Mouse (Mus musculus) embryonic stem cell, embryonic (primary cell): Measurements from ENCODE around the gene Sorcs2.

Experiments used
- CTCF ChIA-PET, 4 experiments: fragments of 300-600 bp in 2 of 4; fragments of 350-600 bp in 2 of 4; sonication (Branson Sonifier 250); formaldehyde crosslinking; loops; one replicate each; lab custom pipeline; 2022; ENCODE audit warnings: inconsistent platforms in 2 of 4; lab: Charles Lee
- POLR2A ChIA-PET, 4 experiments: fragments of 300-600 bp in 2 of 4; fragments of 350-600 bp in 2 of 4; sonication (Branson Sonifier 250); formaldehyde crosslinking; loops; one replicate each; lab custom pipeline; 2022; ENCODE audit warnings: antibody characterized with exemption in 4 of 4, inconsistent platforms in 1 of 4; lab: Charles Lee

Sorcs2 gene

DNA sequence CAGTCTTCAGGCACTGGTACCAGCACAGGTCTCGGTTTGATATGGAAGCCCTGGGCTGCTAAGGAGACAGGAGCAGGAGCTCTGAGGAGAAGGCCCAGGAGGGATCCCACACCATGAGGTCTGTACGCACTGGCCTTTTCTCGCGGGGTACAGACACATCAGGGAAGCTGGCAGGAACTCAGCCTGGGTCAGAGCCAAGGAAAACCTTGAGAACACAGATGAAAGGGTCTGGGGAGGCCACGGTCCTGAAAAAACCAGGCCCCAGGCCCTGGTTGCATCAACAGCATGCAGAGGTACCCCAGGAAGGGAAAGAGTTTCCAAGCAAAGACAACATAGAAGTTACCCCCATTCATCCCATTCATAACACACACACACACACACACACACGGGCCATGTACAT, 85.0 kb downstream of the Sorcs2 start:
- ChIA-PET CTCF (interaction anchor here in 2 of 4 experiments (0.6 to 2.8 kb wide), 5 partner anchors 11 to 368 kb away, joined by 4 to 10 read pairs (median 7); partner anchors contain the start of gene Sorcs2 (in 1 of the 2)), POLR2A (interaction anchor here in 1 of 4 experiments (1.0 kb wide), 1 partner anchor 405 kb away, joined by 3 read pairs; no protein-coding TSS in a partner anchor)

DNA sequence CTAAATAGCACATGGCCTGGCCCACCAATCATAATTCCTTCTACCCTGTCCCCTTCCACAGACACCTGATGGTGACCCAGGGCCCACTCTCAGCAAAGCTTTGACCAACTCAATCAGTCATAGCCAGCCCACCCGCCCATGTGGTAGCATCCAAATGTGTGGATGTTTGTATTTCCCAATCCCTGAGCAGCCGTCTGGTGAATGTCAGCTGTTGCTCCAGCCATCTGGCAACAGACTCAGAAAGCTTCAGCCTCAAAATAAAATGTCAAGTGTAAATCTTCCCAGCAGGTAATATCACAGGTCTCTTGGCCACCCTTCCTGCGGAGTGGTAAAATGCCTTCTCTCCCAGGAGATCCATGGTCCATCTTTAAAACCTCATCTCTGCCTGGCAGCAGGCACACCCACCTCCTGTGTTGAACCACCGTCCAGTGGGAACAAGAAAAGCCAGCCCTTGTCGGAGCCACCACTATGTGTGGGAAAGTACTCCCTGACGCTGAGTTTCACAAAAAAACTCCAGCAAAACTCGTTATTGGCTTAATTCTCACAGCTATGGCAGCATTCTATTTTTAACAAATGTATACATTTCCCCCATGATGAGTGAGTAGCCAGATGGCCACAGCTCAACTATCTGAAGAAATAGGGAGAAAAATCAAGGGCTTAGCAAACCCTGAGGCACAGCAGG, 93.5 kb downstream of the Sorcs2 start:
- POLR2A ChIA-PET, result interaction anchor here in 2 of 4 experiments (0.5 to 1.7 kb wide), 4 partner anchors 8 to 119 kb away, joined by 3 to 4 read pairs (median 3); no protein-coding TSS in a partner anchor
- CTCF ChIA-PET, result interaction anchor here in 1 of 4 experiments (0.6 to 1.3 kb wide), 3 partner anchors 13 to 629 kb away, joined by 3 to 4 read pairs (median 4); no protein-coding TSS in a partner anchor

DNA sequence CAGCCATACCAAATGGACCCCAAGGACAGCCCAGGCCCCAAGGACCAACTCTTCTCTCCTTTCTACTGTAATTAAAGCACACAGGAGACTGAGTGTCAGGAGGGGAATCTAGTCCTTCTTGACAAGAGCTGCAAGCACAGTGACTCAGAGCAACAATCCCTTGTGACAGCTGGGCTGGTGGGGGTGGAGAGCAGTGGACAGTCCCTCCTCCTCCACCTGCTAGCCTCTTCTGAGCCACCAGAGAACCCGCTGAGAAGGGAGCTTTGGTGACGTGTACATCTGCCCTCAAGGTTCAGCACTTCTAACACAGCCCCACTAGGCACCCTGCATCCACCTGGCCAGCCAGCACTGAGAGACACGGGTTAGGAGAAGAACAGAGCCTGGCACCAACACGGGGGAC, 96.8 kb downstream of the Sorcs2 start:
- ChIA-PET CTCF (interaction anchor here in 1 of 4 experiments (3.3 kb wide), 1 partner anchor 10 kb away, joined by 8 read pairs; no protein-coding TSS in a partner anchor), POLR2A (no interaction called here)

DNA sequence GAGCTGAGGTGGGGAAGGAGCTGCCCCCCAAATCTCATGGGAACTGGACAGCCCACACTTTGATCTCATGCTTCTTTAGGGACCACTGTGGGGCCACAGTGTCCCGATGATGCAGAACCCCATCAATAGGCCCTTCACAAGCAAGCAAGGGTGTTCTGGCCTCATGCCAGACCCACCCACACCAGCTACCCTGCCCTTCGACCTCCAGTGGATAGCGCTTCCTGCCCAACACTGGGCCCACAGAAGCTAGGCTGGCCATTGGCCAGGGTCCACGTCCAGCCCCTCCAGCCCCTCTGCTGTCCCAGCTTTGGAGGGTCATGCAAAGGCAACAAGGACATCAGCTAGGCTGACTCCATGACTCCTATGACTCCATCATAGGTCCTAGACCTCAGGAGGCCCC, 99.9 kb downstream of the Sorcs2 start:
- ChIA-PET POLR2A (no interaction called here), CTCF (interaction anchor here in 1 of 4 experiments (0.9 to 1.3 kb wide), 2 partner anchors 15 to 99 kb away, joined by 3 read pairs; partner anchors contain the start of gene Sorcs2)

DNA sequence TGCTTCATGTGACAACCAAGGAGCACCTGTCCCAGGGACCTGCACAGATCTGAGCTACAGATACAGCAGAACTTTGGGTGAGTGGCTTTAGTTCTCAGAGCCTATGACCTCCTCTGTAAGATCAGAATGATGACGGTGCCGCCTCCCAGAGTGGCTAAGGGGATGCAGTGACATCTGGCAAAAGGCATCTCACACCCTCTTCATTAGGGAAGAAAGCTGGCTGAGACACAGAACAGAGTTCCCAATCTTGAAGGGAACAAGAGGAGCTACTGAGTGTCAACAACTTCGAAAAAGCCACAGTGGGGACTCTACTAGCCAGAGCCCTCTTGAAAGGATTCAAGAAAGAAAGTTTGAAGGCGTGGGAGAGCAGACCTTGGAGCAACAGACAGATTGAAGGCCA, 100.7 kb downstream of the Sorcs2 start:
- CTCF ChIA-PET, result interaction anchor here in 2 of 4 experiments (0.8 to 1.3 kb wide), 4 partner anchors 26 to 263 kb away, joined by 3 to 4 read pairs (median 3); partner anchors contain the start of gene Sorcs2 (in 1 of the 2)
- POLR2A ChIA-PET, result interaction anchor here in 1 of 4 experiments (1.0 kb wide), 1 partner anchor 101 kb away, joined by 5 read pairs; the partner anchor contains the start of gene Sorcs2

DNA sequence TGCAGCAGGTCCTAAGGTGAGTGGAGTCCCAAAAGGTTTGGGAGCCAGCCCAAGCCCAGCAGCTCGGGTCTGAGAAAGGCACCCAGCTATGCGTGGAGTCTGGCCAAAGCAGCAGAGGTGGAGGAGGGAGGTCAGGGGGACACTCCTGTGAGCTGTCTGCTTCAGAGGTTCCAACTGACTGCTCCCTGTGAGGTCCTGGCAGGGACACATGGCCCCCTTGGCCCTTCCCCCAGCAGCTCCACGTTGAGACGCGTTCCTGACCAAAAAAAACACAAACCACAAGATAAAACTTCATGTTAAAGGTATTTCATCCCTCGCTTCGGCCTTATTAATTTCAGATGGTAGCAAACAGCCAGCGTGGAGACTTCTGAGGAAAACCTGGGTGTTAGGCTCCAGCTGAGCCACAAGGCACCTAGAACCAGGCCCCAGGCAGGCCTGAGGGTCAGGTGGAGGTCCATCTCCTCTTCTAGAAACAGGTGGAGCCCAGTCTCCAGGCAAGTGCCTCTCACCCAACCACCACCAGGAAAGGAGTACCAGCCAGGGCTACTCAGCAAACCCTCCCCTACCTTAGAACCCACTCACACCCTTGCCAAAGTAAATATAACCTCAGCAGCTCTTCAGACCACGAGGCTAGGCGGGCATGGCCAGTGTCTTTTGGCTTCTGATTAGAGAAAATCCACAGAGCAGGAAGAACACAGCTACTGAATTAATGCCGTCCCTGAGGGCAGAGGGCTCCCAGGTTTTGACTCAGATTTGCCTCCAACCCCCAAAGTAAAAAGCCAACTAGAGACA, 104.6 kb downstream of the Sorcs2 start:
- POLR2A ChIA-PET, result interaction anchor here in 1 of 4 experiments (1.1 to 2.2 kb wide), 2 partner anchors 8 to 15 kb away, joined by 4 to 6 read pairs; no protein-coding TSS in a partner anchor
- CTCF ChIA-PET, result interaction anchor here (0.5 to 4.3 kb wide), 11 partner anchors 10 to 542 kb away, joined by 3 to 44 read pairs (median 3); partner anchors contain the start of gene Sorcs2 (in 3 of the 4)

DNA sequence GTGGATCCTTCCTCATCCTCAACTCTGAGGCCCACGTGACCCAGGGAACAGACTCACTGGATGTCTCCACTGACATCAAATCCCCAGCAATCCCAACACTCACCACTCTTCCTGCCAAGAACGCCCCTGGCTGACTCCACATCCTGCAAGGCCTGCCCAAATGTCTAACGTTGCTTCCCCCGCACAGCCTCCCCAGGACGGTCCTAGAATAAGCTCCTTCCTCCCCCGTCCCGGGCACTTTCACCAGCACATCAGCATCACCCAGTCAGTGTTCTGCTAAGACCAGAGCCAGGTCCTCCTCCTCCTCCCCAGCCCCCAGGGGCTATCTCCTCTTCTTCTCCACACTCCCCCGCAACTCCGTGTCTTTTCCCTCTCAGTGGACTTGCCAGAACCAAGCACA, 105.6 kb downstream of the Sorcs2 start:
- ChIA-PET POLR2A (interaction anchor here in 1 of 4 experiments (0.9 to 1.1 kb wide), 2 partner anchors 14 to 106 kb away, joined by 3 to 4 read pairs; partner anchors contain the start of gene Sorcs2), CTCF (interaction anchor here (0.7 to 4.3 kb wide), 16 partner anchors 9 to 543 kb away, joined by 3 to 46 read pairs (median 7); partner anchors contain the start of gene Sorcs2 (in 3 of the 4))

DNA sequence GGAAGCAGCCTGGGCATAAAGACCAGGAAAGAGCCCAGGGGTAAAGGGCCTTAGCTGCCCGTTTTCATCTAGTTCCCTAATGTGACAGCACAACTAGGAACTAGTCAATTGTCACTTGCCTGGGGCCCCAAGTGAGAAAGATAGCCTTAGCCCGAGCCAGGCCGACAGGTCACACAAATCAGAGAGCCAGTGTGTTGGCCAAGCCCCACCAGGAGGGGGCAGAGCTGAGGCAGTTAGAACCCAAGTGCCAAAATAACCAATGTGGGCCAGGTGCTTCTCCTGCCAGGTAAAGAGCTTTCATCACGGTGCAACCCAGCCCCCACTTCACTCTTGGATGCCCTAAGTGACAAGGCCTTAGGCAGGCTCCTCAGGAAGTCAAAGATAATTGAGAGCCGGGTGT, 106.7 kb downstream of the Sorcs2 start:
- POLR2A ChIA-PET, result interaction anchor here in 3 of 4 experiments (0.6 to 1.3 kb wide), 4 partner anchors 84 to 174 kb away, joined by 3 read pairs; partner anchors contain the start of gene Grpel1 (in 2 of the 3)
- CTCF ChIA-PET, result interaction anchor here (0.6 to 4.3 kb wide), 33 partner anchors 9 to 309 kb away, joined by 3 to 46 read pairs (median 4); partner anchors contain the start of gene Sorcs2 (in 3 of the 4)

DNA sequence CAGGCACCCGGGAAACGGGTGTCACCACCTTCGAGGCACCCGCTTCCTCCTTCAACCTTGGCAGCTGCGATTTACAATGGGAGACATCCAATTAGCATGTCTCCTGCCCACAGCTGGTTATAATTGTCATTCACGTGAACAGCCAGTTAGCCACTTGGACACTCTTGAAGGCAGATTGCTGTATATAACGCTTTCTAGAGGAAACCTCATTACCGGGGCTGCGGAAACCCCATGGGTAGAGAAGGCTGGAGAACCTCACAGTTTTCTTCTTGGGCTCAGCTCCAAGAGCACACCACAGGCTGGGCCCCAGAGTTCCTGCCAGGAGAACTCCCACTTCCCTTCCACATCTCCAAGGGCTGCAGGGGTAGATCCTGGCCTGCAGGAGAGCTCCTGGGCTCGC, 112.5 kb downstream of the Sorcs2 start:
- ChIA-PET CTCF (interaction anchor here in 3 of 4 experiments (0.6 to 3.4 kb wide), 6 partner anchors 11 to 513 kb away, joined by 3 to 9 read pairs (median 5); partner anchors contain the start of gene Sorcs2 (in 1 of the 3)), POLR2A (interaction anchor here in 1 of 4 experiments (0.9 to 1.6 kb wide), 2 partner anchors 9 to 21 kb away, joined by 5 to 6 read pairs; no protein-coding TSS in a partner anchor)

DNA sequence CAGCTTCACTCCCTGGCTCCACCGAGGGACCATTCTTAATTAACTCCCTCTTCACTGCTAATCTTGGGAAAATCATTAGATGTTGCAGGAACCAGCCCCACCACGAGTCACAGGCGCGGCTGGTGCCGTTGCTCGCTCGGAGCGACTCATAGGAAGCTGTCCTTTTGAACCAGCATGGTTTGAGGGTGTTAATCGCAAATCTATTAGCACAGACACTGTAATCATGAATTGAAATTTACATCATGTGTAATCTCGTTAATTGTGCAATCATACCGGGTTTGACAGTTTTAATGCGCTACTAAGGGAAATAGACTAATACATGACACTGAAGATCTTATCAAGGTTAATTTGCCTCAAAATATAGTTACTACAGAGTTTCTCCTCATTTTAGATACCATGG, 118.0 kb downstream of the Sorcs2 start:
- ChIA-PET CTCF (no interaction called here), POLR2A (no interaction called here)

DNA sequence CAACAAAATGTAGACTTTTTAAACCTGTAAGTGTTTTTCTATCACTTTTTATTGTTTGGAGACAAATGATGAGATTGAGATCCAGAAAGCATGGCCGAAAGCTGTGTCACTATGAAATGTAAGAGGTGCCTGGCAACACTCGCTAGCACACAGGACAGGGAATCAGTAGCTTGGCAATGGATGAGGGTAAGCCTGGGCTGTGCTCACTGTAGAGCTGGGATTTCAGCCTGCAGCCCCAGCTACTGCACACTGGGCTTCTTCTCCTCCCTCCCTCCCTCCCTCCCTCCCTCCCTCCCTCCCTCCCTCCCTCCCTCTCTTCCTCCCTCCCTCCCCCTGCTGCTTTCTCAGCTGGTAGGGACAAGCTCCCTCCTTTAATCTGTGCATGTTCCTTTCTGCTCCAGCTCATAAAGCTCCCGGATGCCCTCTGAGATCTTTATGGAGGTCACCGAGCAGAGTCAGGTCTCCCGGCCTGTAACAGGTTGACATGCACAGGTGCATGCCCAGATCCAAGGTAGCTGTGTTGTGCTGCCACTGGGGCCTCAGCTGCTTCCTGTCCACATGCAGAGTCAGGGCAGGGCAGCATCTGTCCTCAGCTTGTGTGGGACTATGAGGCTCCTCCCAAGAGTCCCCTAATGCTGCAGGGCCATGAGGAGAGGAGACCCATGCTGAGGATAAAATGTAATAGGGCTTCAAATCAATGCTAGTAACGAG, 123.1 kb downstream of the Sorcs2 start:
- ChIA-PET CTCF (interaction anchor here in 3 of 4 experiments (0.6 to 1.9 kb wide), 5 partner anchors 11 to 1131 kb away, joined by 3 to 9 read pairs (median 5); no protein-coding TSS in a partner anchor), POLR2A (interaction anchor here in 2 of 4 experiments (0.6 to 0.9 kb wide), 2 partner anchors 13 to 241 kb away, joined by 3 read pairs; no protein-coding TSS in a partner anchor)

DNA sequence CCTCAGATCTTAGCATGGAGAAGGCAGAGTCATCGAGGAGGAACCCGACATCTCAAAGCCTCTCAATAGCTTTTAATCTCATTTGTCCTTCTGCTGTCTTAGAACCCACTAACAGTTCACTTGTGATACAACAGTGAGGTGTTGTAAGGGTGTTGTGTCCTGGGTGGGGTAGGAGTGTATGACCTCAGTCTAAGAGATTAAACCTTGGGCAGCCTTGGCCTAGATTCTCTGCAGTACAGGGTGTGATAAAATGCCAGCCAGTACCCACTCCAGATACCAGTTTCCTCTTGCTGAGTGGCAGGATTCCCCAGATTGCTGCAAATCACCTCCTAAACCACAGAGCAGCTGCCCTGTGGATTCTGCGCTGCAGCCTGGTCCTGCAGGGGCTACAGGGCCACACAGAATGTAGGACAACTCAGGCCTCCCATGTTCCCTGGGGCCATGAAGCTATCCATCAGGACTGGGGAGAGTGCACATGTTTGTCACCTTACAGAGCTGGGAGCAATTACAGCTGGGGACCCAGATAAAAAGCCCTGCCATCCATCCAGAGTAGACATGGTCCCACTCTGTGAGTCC, 130.7 kb downstream of the Sorcs2 start:
- CTCF ChIA-PET, result interaction anchor here in 1 of 4 experiments (0.6 kb wide), 1 partner anchor 833 kb away, joined by 3 read pairs; no protein-coding TSS in a partner anchor
- POLR2A ChIA-PET, result no interaction called here

DNA sequence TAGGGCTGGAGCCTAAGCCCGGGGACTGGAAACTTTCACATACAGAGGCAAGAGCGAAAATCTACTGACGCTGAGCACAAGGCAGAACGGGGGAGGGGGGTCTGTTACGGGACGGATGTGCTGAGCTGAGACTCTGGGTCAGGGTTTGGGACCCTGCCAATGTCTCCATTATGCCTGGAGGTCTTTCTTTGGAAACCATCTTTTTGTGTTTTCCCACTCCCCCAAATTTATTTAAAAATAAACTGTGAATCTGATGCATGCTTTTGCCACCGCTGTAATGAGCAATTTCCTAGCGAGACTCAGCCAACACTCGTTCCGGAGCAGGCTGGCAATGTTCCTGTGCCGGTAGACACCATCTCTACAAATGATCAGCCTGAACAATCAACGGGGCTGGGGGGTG, 137.1 kb downstream of the Sorcs2 start:
- CTCF ChIA-PET, result no interaction called here
- POLR2A ChIA-PET, result no interaction called here

DNA sequence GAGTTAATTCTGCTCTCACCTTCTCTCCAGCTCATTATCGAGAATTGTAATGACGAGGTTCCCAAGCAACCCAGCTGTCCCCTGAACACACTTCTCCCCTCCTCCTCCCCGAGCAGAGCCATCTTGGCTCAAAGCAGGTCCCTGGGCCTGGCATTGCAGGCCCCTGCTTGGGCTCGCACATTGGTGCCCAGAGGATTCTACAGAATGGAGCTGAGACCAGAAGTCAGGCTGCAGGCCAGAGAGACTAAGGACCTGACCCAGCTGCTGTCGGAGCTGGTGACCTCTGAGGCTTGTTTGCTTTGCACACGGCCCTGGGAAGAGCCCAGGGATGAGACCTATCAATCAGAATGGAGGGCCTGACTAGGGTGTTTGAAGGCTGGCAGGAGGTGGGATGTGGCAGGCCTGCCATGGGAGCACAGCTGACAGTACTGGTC, 138.2 kb downstream of the Sorcs2 start:
- CTCF ChIA-PET, result interaction anchor here in 1 of 4 experiments (0.6 kb wide), 1 partner anchor 139 kb away, joined by 3 read pairs; no protein-coding TSS in a partner anchor
- POLR2A ChIA-PET, result no interaction called here

DNA sequence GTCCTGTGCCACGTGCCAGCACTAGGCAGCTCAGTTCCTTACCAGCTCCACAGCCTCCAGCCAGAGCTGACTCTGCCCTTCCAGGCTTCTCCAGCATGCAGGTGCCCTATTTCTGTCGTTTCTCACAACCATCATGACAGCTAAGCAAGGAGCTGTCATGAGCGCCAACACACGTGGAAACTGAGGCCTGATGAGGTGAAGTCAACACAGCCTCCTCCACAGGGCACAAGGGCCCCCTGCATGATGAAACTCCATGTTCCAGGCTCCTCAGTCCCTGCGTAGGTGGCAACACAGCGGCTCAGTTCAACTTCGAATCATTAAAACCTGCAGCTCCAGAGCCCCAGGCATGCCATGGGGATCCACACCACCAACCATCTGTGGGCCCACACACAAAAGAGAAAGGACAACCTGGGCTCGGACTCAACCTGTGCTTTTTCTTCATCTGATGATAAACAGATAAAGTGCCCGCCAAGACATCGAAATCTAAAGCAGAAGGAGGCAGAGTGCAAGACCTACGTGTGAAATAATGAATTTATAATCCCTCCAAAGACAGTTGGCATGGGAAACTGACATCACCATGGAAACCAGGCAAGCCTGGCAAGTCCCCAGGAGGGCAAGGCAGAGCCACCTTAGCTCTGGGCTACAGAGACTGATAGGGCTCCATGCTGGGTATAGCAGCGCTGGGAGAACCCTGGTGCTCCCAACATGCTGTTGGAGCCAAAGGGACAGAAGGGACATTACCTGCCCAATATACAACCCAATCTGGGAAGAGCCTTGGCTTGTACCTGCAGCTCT, 139.4 kb downstream of the Sorcs2 start:
- POLR2A ChIA-PET, result interaction anchor here in 1 of 4 experiments (0.6 to 2.9 kb wide), 3 partner anchors 11 to 994 kb away, joined by 3 to 8 read pairs (median 4); no protein-coding TSS in a partner anchor
- CTCF ChIA-PET, result interaction anchor here in 1 of 4 experiments (0.7 kb wide), 1 partner anchor 63 kb away, joined by 10 read pairs; no protein-coding TSS in a partner anchor

DNA sequence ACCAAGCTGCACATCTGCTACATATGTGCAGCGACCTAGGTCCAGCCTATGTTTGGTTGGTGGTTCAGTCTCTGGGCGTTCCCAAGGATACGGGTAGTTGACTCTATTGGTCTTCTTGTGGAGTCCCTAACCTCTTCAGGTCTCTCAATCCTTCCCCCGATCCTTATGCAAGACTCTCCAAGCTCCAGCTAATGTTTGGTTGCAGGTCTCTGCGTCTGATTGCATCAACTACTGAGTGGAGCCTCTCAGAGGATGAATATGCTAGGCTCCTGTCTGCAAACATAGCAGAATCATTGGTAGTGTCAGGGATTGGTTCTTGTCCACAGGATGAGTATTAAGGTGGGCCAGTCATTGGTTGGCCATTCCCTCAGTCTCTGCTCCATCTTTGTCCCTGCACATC, 140.9 kb downstream of the Sorcs2 start:
- ChIA-PET CTCF (no interaction called here), POLR2A (interaction anchor here in 1 of 4 experiments (2.9 kb wide), 1 partner anchor 10 kb away, joined by 8 read pairs; no protein-coding TSS in a partner anchor)
